Mouse (Mus musculus): ENCODE measurements around the gene Ppard. TPM values are rescaled to one million over a fixed set of nuclear protein-coding genes. Genes with fewer than 3 reads are reported as not detected.
"Not testable (repeated sequence)": the region's sequence is repeated elsewhere in the genome, so short reads cannot be mapped to it uniquely, and the experiment has no call there.

The Ppard gene
- polyA plus RNA-seq, 1 experiment from 2014 or later = 0.66 TPM

DNA sequence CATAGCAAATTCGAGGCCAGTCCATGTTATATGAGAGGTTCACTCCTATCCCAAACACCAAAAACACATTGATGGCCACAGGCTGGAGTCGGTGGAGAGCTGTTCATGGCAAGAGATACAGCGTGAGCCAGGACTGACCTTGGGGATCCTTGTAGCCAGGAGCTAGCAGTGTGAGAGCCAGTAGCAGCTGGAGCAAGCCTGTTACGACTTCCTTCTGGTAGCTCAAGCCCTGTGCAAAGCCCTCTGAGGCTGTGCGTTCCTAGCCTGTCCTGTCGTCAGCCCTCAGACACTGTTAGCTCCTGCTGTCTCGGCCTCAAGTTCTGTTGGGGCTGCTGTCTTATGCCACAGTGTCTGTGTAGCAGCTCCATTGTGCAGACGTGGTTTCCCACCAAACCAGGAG lies 91.3 kb downstream of the Ppard start:
- WGBS (ENCODE audit: insufficient replicate concordance) = 88% methylated on average over 8 of the region's 8 CpGs

DNA sequence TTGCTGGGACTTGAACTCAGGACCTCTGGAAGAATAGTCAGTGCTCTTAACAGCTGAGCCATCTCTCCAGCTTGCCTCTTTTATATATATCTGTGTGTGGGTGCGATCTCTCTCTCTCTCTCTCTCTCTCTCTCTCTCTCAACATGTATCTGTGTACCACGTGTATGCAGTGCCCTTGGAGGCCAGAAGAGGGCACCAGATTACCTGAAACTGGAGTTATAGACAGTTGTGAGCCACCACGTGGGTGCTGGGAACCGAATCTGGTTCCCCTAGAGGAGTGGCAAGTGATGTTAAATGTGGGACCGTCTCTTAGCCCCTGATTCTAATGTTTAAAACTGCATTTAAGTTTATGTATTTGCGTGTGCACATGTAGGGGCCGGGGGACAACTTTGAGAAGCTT lies 91.9 kb downstream of the Ppard start:
- not testable (repeated sequence) for H3K27me3 ChIP-seq (ENCODE audit: insufficient read depth, low read length); H3K9me3 ChIP-seq (ENCODE audit: low read length); H3K9ac ChIP-seq (replicated peaks); DNase-seq; H3K4me3 ChIP-seq (ENCODE audit: low read depth, low read length); H3K27ac ChIP-seq (ENCODE audit: low read depth); ATAC-seq; H3K36me3 ChIP-seq (replicated peaks; ENCODE audit: insufficient read depth, low read length); H3K4me2 ChIP-seq (ENCODE audit: low read depth, low read length); H3K4me1 ChIP-seq (ENCODE audit: insufficient read depth)
- peak; percentile 35 for TF ChIP-seq CTCF (IDR thresholded peaks at IDR 0.05; ENCODE audit: low read depth)
- WGBS (ENCODE audit: insufficient replicate concordance) = 93% methylated on average over 7 of the region's 7 CpGs

More for the DNA sequence above, 91.3 kb downstream of the Ppard start:
- no peaks in the 10 kb centered on the region for H3K9me3 ChIP-seq (ENCODE audit: low read length)
- ATAC-seq (no peak), DNase-seq (no peak)
- H3K4me2 ChIP-seq (ENCODE audit: low read depth, low read length) = no peak overlapping the region
- no peaks in the 10 kb centered on the region for H3K27me3 ChIP-seq (ENCODE audit: insufficient read depth, low read length)
- peaks cover 6% of the 10 kb centered on the region; the same call in 1 of the 2 replicates for H3K36me3 ChIP-seq (replicated peaks; ENCODE audit: insufficient read depth, low read length)
- no peak for TF ChIP-seq CTCF (IDR thresholded peaks at IDR 0.05; ENCODE audit: low read depth)
- no peak for TF ChIP-seq EP300 (IDR thresholded peaks at IDR 0.05; ENCODE audit: low read depth)
- no peak overlapping the region for H3K4me3 ChIP-seq (ENCODE audit: low read depth, low read length)
- H3K9ac ChIP-seq (replicated peaks) = no peak overlapping the region
- H3K4me1 ChIP-seq (ENCODE audit: insufficient read depth) = peaks cover 9% of the 10 kb centered on the region
- no peak overlapping the region for H3K27ac ChIP-seq (ENCODE audit: low read depth)

DNA sequence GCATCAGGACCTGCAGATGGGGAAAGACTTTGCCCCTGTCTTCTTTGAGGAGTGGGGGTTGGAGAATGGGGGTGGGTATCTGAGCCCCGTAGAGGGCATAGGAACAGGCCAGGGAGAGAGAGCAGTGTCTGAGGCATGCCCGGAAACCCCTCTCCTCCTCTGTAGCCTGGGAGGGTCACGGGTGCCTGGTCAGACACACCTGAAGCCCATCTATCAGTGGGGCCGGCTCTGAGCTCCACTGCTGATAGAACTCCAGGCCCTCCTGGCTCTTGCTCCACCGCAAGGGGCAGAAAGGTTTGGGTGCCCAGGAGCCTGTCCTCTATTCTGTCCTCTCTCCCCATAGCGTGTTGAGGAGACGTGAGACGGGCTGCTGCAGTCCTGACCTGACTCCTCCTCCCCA lies 93.3 kb downstream of the Ppard start:
- ATAC-seq = no peak
- Histone ChIP-seq H3K9ac (replicated peaks) (no peak overlapping the region), H3K4me2 (ENCODE audit: low read depth, low read length) (no peak overlapping the region), H3K4me1 (ENCODE audit: insufficient read depth) (peaks cover 18% of the 10 kb centered on the region), H3K36me3 (replicated peaks; ENCODE audit: insufficient read depth, low read length) (peaks cover 11% of the 10 kb centered on the region), H3K27ac (ENCODE audit: low read depth) (no peak overlapping the region), H3K9me3 (ENCODE audit: low read length) (no peaks in the 10 kb centered on the region), H3K27me3 (ENCODE audit: insufficient read depth, low read length) (no peaks in the 10 kb centered on the region), H3K4me3 (ENCODE audit: low read depth, low read length) (no peak overlapping the region)
- TF ChIP-seq CTCF (IDR thresholded peaks at IDR 0.05; ENCODE audit: low read depth) = no peak
- TF ChIP-seq EP300 (IDR thresholded peaks at IDR 0.05; ENCODE audit: low read depth) = no peak
- 83% methylated on average over 8 of the region's 8 CpGs for WGBS (ENCODE audit: insufficient replicate concordance)
- no peak for DNase-seq

DNA sequence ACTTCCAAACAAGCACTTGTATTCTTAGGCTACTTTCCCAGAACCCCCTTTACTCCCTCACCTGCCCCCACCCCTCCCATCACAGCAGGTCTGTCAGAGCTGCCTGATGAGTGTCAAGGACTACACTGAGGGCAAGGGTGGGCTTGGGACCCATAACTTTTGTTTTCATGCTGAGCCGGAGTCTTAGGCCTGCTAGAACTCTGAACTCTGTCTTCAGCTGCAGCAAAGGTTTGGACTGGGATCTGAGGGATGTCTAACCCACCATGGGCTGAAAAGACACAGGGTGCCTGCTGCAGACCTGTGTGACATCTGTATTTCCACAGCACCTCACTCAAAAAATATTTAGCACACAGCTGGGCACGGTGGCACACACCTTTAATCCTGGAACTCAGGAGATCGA lies 94.5 kb downstream of the Ppard start:
- no peak for TF ChIP-seq EP300 (IDR thresholded peaks at IDR 0.05; ENCODE audit: low read depth)
- no peak for TF ChIP-seq CTCF (IDR thresholded peaks at IDR 0.05; ENCODE audit: low read depth)
- H3K36me3 ChIP-seq (replicated peaks; ENCODE audit: insufficient read depth, low read length) = peaks cover 16% of the 10 kb centered on the region
- 80% methylated on average over 3 of the region's 3 CpGs for WGBS (ENCODE audit: insufficient replicate concordance)
- H3K4me1 ChIP-seq (ENCODE audit: insufficient read depth) = peaks cover 18% of the 10 kb centered on the region
- H3K4me3 ChIP-seq (ENCODE audit: low read depth, low read length) = no peak overlapping the region
- H3K9me3 ChIP-seq (ENCODE audit: low read length) = no peaks in the 10 kb centered on the region
- DNase-seq = no peak
- no peak overlapping the region; the same call in 1 of the 2 replicates for H3K9ac ChIP-seq (replicated peaks)
- no peak for ATAC-seq
- H3K4me2 ChIP-seq (ENCODE audit: low read depth, low read length) = no peak overlapping the region
- H3K27me3 ChIP-seq (ENCODE audit: insufficient read depth, low read length) = no peaks in the 10 kb centered on the region
- H3K27ac ChIP-seq (ENCODE audit: low read depth) = no peak overlapping the region

DNA sequence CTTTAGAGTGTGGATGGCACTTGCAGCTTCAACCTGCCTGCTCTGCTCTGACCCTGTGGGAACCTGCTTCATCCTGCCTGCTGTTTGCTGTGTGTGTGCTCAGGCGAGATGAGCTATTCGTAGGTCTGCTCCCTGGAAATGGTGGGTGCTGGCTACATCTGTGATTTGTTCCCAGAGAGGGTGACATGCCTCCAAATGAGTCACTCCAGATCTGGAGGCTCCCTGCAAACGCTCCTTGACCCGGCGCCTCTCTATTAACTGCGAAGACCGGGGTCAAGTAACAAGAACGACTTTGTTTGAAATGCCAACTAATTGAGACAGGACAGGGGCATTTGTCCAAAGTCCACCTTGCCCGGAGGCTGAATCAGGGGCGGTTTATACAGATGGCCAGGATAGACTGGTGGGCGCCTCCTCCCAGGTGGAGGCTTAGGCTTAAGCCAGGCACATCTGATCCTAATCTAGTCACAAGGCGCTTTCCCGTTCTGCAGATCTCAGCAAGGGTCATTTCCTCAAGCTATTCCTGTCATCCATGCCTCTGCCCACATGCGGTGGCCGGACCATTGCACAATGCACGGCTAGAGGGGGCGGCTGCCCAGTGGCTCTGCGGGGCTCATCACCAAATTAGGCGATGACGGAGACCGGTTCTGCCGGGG lies 95.3 kb downstream of the Ppard start:
- no peaks in the 10 kb centered on the region for H3K9me3 ChIP-seq (ENCODE audit: low read length)
- peak overlapping the region; percentile 62 for H3K4me3 ChIP-seq (ENCODE audit: low read depth, low read length)
- peak overlapping the region; percentile 87 for H3K9ac ChIP-seq (replicated peaks)
- ATAC-seq (peak; percentile 44), DNase-seq (no peak)
- no peaks in the 10 kb centered on the region for H3K27me3 ChIP-seq (ENCODE audit: insufficient read depth, low read length)
- H3K4me1 ChIP-seq (ENCODE audit: insufficient read depth) = peaks cover 18% of the 10 kb centered on the region
- peak overlapping the region; percentile 78 for H3K4me2 ChIP-seq (ENCODE audit: low read depth, low read length)
- H3K27ac ChIP-seq (ENCODE audit: low read depth) = peak overlapping the region; percentile 91
- H3K36me3 ChIP-seq (replicated peaks; ENCODE audit: insufficient read depth, low read length) = peaks cover 20% of the 10 kb centered on the region
- 24% methylated on average over 22 of the region's 22 CpGs for WGBS (ENCODE audit: insufficient replicate concordance)
- no peak for TF ChIP-seq EP300 (IDR thresholded peaks at IDR 0.05; ENCODE audit: low read depth)
- TF ChIP-seq CTCF (IDR thresholded peaks at IDR 0.05; ENCODE audit: low read depth) = no peak

DNA sequence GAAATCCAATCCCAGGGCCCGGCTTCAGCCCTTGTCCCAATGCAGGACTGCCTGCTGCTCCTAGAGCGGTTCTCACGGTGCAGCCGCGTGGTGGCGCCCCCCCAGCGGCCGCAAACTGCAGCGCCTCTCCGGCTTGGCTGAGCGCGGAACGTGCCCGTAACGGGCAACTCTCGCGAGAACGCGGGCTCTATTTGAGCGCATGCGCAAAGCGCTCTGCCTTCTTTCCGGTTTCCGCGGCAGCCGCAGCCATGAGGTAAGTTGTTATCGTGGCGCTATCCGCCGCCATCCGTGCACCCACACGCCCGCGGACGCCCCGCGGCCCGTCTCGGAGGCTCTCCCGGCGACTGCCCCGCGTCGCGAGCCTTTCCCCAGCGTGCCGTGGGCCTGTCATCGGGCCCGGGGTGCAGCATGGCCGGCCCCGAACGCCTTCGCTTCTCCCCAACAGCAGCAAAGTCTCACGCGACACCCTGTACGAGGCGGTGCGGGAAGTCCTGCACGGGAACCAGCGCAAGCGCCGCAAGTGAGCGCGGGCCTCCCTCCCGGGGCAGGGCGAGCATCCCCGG lies 95.9 kb downstream of the Ppard start, which contains the start of gene Rpl10a:
TSS of gene Rpl10a (plus strand) at position 106 of the 563 bp plus-strand sequence.
- Histone ChIP-seq H3K9me3 (ENCODE audit: low read length) (no peaks in the 10 kb centered on the region), H3K27ac (ENCODE audit: low read depth) (peak within 1 kb of the TSS; percentile 91), H3K36me3 (replicated peaks; ENCODE audit: insufficient read depth, low read length) (peaks cover 20% of the 10 kb centered on the region), H3K4me2 (ENCODE audit: low read depth, low read length) (peak within 1 kb of the TSS; percentile 78), H3K9ac (replicated peaks) (peak within 1 kb of the TSS; percentile 87), H3K4me1 (ENCODE audit: insufficient read depth) (peaks cover 18% of the 10 kb centered on the region), H3K27me3 (ENCODE audit: insufficient read depth, low read length) (no peaks in the 10 kb centered on the region), H3K4me3 (ENCODE audit: low read depth, low read length) (peak within 1 kb of the TSS; percentile 62)
- peak; percentile 95 for TF ChIP-seq CTCF (IDR thresholded peaks at IDR 0.05; ENCODE audit: low read depth)
- TF ChIP-seq EP300 (IDR thresholded peaks at IDR 0.05; ENCODE audit: low read depth) = peak; percentile 81
- peak; percentile 98 for DNase-seq
- peak; percentile 88 for ATAC-seq
- WGBS (ENCODE audit: insufficient replicate concordance) = 7% methylated on average over 63 of the region's 67 CpGs
